Mouse (Mus musculus) adipocyte (in vitro differentiated cells): ENCODE measurements at regions not wholly inside any gene's neighbourhood (a gene's known extent, or its start where the extent isn't known, plus 50 kb on each side); places are given as distances from the start of the nearest gene placed in this dataset.
A peak's percentile ranks its signal among the peaks of the same experiment; 100 is the strongest.

Source experiments
- DNase-seq: peaks from one replicate; pipeline ENCODE4 v3.0.0-alpha.2; 2016; ENCODE audit warnings: low spot score

DNA sequence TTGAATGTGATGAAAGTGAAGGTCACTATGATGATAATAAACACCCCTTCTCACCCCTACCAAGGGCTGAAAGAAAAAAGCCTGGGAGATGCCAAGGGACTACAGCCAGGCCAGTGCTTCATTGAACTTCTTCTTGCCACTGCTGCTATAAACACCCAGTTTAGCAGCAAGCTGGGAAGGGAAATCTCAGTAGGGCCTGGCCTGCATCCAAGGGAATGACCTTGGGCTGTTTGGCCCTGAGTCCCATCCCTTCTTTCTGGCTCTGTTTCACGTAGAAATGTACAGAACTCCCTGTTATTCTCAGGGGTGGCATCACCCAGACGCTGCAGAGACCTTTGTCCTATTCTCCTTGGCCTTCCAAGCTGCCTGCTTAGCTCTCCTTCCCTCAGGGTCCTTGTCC, 450.0 kb upstream of the Tle4 start:
- no peak for DNase-seq

DNA sequence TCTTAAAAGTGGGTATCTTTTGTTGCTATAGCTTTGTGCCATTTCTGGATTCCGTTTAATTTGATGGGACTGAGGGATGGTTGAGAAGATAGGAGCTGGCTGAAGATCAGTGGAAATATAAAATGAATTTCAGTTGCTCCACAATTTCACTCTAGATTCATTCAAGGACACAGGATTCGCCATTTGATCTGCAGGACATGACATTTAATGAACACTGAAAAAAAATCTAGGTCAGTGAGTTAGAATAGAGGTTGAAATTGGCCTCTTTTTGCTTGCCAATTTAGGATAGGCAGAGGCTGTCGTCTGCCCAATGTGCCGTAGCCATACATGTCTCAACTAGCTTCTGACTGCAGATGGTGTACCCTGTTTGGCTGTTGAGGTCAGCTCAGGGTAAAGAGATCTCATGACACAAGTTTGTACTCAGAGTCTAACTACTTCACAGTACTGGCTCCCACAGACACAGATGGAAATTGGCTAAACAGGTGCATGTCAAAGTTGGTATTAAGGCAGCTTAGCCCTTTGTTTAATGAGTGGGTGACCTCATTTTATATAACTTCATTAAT, 449.5 kb upstream of the Tle4 start:
- DNase-seq, result no peak

DNA sequence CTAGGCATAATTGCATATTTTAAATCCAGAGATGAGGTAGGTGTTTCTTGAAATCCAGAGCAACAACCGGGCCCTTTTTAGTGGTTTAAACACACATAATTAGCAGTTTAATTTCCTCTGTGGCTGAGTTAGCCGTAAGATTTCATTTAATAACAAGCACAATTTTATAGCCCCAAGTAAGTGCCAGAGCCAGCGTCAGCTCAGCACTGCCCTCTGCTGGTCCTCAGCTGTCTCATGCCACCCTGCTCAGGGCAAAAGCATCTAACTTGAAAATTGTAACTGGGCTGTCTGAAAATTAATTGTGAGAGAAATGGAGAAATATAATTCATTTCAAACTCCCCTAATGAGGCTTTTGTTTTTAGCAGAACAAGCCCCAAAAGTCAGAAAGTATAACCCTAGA, 437.7 kb upstream of the Tle4 start:
- peak; percentile 73 for DNase-seq

DNA sequence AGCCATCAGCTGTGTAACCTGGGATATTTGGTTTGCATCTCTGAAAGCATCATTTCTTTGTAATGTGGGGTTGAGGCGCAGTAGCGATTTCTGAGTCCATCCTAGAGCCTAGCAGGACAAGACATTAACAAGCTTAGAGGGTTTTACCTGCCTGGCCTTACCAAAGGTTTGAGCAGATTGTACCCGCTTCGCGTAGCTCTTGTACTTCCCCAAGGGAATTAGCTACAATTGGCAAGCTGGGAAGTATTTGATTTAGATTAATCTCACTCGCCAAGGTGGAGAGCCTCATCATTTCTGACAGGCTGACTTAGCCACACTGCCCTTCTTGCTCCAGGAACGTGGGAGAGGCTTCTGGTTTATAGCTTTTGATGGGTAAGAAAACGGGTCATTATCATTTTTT, 436.1 kb upstream of the Tle4 start:
- no peak for DNase-seq

DNA sequence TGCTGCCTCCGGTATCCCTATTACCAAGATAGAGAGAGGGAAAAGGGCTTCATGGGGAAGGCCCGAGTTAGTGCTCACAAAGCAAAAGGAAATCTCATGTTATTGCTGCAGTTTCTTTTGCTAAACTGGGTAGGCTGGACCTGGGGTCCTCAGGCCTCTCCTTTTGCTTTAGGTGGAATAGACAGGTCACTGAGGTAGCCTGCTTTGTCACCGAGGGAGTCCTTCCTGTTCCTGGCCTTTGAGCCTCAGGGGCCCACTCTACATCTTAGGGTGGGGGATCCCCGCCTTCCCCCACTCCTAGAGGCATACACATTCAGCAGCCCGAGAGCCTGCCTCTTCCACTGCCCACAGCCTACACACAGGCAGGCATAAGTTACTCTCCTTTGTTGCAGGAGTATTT, 435.5 kb upstream of the Tle4 start:
- DNase-seq, result no peak

DNA sequence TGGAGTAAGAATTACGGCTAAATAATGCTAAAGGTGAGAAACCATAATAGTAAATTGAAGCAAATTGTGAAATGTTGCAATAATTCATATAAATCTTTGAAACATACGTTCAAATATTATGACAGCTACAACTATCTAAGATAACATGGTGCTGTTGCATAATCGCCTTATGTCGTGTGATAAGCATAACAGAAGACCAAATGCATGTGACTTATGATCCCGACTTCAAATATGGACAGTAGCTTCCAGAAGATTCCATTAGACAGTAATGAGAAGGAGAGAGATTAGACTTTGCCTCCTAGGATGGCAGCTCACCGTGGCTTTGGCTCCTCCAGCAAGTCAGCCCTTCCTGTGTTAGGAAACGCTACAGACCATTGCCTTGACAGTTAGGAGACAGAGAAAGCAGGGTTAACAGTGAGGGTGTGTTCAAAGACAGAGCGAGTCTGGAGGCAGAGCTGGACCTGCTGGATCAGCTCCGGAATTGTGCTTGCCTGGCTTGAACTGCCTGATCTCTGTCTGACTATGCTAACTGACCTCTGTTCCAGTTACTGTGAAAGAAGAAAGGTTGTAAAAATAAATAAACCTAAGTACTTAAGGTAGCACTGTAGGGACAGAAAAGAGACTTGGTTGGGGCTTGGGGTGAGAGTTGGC, 434.6 kb upstream of the Tle4 start:
- no peak for DNase-seq

DNA sequence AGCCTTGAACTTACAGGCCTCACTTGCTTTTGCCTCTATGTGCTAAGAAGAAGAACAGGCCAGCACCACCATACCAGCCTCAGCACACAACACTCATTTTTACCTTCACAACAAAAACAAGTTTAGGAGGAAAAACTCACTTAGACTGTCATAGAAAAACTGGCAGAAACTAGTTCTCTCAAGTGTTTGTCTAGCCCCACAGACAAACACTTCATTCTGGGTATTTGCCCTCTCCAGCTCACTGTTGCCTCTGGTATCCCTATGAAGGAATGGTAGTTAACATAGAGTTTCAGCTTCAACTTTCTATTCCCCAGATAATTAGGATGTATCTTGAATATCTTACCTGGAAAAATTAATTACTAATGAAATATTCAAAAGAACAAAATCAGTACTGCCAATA, 433.6 kb upstream of the Tle4 start:
- DNase-seq, result no peak

DNA sequence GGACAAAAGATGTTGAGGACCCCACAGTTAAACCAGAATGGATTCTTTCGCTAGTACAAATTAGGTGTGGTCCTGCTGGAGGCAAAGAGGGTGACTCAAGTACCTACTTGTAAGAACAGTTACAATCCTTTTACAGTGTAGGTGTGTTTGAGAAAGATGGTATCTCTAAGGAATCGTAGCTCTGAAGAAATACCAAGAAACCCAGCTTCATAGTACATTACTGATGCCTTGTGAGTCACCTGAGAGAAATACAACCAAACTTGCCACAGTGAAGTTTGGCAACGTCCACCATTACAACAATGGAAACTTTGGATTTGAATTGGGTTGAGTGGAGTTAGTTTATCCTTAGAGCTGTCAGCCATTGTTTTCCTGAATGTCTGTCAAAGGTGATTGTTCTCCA, 405.7 kb upstream of the Tle4 start:
- DNase-seq, result no peak

DNA sequence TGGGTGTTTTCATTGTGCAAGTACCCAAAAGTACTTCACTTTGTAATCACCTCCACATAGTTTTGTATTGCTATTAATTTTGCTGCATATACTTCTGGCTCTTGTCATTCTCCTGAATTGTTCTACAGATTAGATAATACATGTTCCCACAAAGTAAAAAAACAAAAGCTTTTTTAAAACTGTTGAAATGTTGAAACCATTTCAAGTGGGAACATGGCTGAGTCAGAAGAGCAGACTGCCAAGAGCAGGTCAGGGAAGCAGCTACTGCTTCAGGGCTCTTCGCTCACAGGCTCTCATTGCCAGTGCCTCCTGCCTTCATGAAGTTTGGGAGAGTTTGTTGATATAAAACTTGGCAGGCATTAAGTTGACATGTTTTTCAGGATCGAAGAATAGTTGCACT, 395.5 kb upstream of the Tle4 start:
- no peak for DNase-seq

DNA sequence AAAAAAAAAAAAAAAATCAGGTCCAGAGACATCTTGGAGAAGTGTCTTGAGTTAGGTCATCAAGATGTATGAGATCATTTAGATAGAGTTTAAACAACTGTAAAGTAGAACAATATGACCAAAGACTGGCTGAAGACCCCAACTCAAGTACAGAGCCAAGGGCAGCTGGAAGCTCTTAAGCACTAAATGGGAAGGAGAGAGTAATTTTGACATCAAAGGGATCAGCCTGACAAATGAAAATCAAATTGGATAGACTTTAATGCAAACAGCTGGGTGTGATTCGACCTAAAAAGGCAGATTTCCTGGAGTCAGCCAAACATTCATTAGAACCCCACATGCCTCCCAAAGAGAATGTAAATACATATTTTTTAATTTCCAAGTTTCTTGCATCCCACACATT, 372.3 kb upstream of the Tle4 start:
- DNase-seq, result no peak

DNA sequence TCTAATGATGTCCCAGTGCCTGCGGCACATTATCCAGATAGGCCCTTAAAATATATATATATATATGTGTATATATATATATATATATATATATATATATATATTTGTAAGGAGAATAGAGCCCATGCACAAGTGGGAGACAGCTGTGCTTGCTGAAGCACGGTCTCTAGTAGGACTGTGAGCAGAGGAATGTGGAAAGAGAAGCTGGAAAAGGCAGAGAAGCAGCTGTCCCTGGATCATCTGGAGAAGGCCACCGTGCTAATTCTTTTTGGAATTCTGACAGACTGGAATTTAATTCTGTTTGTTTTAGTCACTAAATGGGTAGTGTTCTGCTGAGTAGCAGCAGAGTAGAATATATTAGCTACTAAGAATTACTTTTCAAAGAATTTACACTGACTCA, 370.4 kb upstream of the Tle4 start:
- DNase-seq, result no peak

DNA sequence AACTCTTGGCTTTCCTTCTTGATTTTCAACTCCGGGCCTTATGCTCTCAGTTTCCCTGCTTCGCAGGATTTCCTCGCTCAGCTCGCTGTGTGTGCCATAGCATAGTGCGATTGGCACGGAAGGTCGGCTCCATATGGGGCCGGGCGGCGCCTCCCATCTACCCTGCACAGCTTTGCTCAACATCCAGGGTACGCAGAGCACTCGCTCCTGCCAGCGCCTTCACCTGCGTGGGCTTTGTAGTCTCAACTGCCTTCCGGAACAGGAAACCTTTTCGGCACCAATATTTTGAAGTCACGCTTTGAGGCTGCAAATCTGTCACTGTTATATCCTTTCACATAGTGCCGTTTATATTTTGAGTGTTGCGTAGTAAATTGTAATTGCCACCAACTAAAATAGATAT, 359.9 kb upstream of the Tle4 start:
- DNase-seq, result no peak

DNA sequence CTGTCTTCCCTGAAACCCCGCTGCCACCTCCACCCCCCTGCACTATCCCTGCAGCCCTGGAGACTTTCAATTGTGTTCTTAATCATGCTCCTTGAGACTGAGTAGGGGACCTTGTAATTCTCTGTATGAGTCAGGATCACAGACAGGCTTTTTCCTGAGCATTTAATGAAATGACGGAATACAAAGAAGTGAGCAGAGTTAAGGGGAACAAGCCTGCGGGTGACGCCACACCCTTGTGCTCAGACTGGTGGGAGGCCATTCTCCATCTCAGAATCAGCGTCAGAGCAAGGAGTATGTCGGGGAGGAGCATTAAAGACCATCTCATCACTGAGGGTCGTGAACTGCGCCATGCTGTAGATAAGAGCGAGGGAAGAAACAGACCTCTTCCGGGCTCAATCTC, 359.3 kb upstream of the Tle4 start:
- no peak for DNase-seq

DNA sequence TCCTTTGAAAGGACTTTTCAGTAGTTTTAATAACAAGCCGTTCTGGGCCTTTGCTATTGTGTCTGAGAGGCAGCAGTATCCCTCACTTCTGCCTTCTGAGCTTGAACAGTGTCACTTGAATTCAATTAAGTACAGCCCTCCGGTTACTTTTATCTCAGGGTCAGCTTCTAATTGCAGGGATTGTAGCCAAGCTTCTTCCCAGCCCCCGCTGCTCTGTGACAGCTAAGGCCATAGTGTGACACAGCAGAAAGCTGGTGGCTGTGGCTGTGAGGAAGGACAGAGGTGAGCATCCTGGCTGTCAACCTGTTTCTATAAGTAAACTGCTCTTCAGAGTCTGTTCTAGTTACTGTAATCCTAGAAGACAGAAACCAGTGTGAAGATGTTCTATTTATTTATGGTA, 358.5 kb upstream of the Tle4 start:
- DNase-seq, result no peak

DNA sequence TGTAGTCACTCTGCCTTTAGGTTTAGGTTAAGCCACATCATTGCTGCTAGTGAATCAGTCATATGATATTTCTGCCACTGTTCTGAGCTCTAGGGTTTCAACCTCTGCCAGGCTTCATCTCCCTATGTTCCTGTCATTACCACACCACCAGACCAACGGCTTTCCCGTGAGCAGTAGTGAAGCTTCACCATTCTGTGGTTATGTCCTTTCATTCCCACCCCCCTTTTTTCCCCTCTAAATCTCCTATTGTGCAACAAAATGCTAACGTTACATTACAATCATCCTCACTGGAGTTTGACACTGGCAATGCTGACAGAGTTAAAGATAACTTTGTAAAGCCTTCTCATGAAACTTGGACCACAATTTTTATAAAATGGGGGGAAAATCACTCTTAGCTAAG, 358.1 kb upstream of the Tle4 start:
- no peak for DNase-seq

DNA sequence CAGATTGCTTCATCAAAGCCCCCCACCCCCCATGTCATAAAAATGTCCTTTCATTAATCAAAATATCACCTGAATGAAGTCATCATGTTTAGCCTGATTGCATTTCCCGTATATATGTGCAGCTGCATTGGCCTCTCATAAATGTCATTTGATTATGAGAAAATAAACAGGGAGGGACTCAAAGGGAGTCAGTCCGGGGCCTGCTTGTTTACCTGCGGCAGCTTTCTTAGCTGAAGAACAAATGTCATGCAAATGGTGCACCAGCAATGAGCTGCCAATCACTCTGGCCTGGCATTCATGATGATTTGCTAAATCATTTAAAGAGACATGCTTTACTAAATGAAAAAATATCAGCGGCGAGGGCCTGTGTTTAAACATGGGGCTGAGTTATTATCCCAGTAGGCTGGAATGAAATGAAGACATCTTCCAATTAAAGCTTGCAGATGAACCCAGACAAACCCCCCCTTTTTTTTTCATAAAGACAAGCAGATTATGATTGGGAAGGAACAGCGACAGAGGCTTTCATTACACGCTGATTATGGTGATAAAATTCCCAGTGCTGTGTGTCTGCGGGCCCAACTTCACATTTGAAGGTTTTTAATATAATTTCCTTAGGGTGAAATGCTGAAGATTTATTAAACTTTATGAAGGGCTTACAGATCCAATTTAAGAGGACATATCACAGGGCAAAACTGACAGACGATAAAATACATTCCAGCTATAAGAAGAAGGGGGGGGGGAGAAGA, 342.5 kb upstream of the Tle4 start:
- no peak for DNase-seq

DNA sequence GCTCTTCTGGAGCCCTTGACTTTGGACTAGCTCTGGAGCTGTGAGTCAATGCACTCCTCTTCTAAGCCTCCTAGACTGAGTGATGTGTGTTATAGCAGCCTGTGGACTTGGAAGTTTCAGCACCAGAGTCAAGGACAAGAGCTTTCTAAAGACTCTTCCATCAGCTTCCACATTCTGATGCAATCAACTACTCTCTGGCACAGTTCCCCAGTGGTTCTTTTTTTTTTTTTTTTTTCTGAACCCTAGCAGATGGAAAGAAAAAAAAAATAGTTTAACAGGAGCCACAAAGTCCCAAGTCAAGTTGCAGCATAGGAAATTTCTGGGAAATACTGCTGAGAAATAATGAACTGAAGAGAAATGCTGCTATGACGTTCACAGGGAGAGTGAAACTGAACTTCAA, 324.4 kb upstream of the Tle4 start:
- DNase-seq, result peak; percentile 2

DNA sequence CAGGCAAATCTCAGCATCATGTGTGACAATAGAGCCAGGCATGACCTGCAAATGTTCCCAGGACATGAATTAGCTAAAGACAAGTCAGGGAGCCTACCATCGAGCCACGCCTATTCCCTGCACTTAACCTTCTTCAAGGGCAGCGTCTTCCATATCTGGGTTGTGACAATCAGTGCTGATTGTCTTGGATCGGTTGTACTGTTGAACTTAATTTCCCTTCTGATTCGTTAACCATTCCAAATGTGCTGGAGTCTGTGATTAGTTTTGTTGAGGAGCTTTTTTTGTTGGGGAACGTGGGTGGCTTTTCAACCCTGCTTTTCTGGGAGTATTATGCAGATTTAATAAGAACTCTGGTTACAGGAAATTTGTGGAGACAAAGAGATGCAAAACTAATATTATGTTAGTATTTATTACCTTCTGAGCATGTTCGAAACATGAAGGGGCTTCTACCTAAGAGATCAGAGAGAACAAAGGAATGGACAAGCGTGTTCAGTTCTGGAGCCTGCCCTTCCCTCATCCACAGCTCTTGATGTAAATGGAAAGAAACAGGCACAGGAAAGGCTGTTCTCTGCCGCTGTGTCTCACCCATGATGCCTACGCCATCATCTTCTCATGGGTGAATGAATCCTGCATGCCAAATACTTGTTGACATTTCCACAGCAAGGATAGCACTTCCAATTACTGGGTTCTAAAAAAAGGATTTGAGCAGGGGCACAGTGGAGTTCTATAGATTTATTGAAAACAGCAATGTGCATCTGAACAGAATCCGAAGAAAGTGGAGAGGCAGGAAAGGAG, 313.4 kb upstream of the Tle4 start:
- no peak for DNase-seq

DNA sequence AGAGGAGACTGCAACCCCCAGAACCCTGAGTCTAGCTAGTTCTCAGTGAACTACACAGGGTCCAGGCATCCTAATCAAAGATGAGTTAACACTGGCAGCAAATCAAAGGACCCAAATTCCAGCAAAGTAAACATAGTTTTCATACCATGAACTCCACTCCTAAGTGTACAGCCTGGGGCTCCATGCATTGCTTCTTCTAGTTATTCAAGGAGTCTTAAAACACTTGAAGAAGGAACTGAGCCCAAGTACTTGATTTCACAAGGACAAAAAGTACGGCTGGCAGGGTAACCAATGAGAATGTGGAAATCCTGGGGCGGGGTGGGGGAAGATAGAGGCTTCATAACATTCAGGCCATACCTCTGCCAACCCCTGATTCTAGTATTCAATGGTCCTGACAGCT, 297.0 kb upstream of the Tle4 start:
- no peak for DNase-seq

DNA sequence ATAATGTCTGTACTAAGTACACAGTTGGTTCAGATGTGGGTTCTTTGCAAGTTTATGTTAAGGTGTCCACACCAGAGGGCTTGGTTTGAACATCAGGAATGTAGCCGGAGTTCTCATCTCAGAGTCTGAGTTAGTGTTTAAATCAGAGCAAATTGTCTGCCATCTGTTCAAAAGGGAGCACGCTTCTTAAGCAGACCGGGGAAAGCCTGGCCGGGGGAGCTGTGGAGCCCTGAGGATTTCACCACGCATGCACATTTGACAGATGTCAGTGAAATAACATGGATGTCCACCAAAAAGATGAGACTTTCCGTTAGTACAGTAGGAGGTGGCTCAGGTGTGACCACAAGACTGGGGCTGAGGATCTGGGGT, 294.5 kb upstream of the Tle4 start:
- DNase-seq, result no peak

DNA sequence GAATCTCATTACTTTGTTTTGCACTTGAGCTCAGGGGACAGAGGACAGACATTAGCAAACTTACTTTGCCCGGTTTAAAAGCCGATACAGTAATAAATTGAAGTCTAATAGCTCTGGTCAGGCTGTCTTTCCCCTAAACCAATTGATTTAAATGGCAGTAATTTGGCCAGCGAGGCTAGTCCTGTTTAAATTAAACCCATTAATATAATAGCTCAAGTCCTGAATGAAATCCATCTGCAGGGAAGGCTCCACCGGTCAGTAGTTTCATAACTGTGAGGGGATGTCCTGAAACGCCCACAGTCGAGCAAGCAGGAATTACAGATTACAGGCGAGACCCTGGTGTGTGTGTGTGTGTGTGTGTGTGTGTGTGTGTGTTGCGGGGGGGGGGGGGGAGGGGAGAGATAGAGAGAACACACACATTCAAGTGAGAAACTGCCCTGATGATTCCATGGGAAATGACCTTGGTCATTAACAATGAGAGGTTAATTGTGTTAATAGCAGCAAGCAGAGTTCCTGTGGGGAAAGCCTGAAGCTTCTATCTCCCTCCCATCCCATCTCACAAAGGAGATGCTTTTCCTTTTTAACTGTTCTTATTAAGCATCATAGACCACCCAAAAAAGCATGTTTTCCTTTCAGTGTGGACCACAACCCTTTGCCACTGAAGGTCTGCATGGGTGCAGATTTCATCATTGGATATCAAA, 294.0 kb upstream of the Tle4 start:
- no peak for DNase-seq

DNA sequence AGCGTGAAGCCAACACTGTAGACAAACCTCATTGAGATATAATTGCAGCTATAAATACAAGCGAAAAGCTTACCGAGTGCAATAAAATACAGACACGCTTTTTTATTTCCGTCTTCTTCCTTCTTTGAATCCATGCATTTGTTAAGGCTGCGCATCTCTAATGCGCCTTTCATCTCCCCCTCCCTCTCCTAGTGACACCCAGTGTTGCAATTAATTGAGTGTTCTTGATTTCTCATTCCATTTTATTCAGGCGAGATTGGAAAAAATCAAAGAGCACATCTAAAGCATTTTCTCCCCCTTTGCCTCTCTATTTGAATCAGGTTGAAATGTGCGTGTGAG, 293.2 kb upstream of the Tle4 start:
- no peak for DNase-seq
